Mouse (Mus musculus): ENCODE results near the gene Tmem184a. TPM values are rescaled to one million over a fixed set of nuclear protein-coding genes. Genes with fewer than 3 reads are reported as not detected.

Gene Tmem184a
- polyA plus RNA-seq, 1 experiment from 2014 or later: 0.19 TPM

DNA sequence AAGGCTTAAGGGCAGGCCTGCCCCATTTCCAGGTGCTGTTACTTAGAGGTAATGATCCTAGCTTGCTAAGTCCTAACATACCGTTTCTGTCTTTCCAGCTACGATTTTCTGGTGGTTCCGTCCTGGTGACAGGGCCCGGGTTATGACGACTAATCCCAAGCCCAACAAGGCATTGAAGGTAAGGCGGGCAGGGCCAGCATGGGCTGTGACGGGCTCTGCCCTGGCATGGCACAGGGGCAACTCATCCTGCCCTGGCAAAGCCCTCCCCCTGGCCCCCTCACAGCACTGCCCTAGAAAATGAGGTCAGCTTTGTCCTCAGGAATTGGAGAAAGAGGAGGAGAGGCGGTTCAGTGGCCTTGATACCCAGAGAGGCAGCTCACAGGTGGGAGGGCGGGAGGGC, 20.7 kb downstream of the Tmem184a start:
- Histone ChIP-seq H3K36me3 (peaks cover 27% of the 10 kb centered on the region), H3K4me1 (replicated peaks) (peaks cover 57% of the 10 kb centered on the region), H3K4me3 (replicated peaks) (no peak overlapping the region), H3K9ac (replicated peaks) (0 out of 2 replicates have a peak overlapping the region, but pooled peaks have one; percentile 19), H3K27me3 (peaks cover 10% of the 10 kb centered on the region; the same call in 1 of the 2 replicates), H3K27ac (peak overlapping the region; percentile 97), H3K9me3 (no peaks in the 10 kb centered on the region), H3K4me2 (replicated peaks) (peak overlapping the region; percentile 73)
- 92% methylated on average over 9 of the region's 9 CpGs for WGBS
- ATAC-seq: no peak

DNA sequence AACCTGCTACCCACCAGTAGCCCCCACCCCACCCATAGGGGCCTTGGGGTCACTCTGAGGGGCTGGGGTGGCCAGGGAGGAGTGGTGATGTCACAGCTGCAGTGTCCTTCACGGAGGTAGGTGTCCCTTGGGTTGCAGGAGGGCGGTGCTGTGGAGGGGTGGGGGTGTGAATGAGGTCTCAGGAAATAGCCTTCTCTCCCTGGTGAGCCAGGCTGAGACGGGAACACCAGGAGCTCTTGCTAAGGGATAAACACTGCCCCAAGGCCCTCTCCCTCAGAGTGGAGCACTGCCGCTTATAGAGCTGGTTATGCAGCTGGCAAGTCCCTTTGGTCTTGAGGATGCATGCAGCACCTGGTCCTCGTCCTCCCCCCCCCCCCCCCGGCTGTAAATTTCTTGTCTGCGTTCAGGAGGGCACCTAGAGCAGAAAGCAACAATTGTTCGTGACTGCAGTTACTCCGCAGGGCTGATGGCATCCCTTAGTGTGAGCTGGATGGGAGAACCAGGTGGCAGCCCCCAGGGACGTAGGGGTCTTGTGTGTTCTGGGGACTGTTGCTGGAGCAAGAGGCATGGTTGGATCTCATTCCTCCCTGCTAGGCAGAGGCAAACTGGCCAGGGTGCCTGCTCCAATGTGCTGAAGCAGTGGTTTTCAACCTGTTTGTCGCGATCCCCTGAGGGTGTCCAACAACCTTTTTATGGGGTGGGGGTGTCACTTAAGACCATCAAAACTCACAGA, 21.4 kb downstream of the Tmem184a start:
- Histone ChIP-seq H3K4me3 (replicated peaks) (peak overlapping the region; percentile 42), H3K27me3 (peaks cover 11% of the 10 kb centered on the region; the same call in 1 of the 2 replicates), H3K9me3 (no peaks in the 10 kb centered on the region), H3K36me3 (peaks cover 27% of the 10 kb centered on the region), H3K4me2 (replicated peaks) (peak overlapping the region; percentile 73), H3K27ac (peak overlapping the region; percentile 97), H3K4me1 (replicated peaks) (peaks cover 51% of the 10 kb centered on the region), H3K9ac (replicated peaks) (peak overlapping the region; percentile 67)
- WGBS: 38% methylated on average over 11 of the region's 12 CpGs
- peak; percentile 61 for ATAC-seq

DNA sequence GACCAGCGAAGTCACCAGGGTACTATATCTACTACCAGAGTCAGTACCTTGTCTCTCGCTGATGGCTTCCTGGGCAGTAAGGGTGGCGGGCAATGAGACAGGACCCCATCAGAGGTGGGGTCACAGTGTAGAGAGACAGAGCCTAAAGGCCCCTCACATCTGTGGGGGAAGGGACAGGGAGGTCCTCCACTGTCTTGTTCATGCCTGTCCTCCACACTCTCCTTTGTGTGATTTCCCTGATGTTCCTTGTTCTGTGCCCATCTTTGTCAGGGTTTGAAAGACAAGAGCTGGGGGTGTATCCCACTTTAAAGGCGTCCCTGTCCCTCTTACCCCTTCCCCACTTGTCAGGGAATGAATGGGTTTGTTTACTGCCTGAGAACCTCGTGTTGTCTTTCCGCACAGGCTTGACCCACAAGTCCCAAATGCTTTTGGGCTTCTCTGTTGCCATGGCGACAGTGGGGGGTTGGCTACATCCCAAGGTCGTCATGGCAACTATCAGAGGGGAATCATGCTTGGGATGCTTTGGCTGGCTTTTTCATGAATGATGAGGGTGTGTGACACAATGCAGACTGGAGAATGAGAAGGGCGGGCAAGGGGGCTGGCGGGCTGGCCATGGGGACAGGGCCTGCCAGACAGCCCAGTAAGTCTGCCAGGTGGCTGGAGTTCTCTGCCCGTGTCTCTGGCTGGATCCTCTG, 22.1 kb downstream of the Tmem184a start:
- H3K36me3 ChIP-seq: peaks cover 27% of the 10 kb centered on the region
- peaks cover 18% of the 10 kb centered on the region for H3K27me3 ChIP-seq
- peak overlapping the region; percentile 97 for H3K27ac ChIP-seq
- WGBS: 16% methylated on average over 11 of the region's 11 CpGs
- H3K9me3 ChIP-seq: no peaks in the 10 kb centered on the region
- H3K9ac ChIP-seq (replicated peaks): peak overlapping the region; percentile 67
- H3K4me1 ChIP-seq (replicated peaks): peaks cover 54% of the 10 kb centered on the region
- peak overlapping the region; percentile 73 for H3K4me2 ChIP-seq (replicated peaks)
- peak overlapping the region; percentile 42 for H3K4me3 ChIP-seq (replicated peaks)
- peak; percentile 91 for ATAC-seq

DNA sequence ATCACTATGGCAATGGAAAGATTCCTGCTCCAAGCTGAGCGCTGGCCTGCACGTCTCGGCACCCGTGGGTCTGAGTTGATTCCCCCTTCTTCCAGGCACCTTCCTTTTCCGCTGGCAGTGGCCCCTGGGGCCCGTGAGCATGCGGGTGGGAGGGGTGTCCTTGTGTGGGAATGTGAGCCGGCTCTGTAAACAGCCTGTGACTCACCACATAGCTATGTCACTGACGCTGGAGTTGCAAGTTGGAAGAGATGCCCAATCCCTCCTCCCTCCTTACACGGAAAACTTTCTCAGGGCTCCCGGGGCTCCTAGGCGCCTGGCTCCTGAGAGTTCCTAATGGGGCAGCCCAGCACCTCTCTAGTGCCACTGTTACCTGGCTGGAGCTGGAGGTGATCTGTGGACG, 22.8 kb downstream of the Tmem184a start:
- 24% methylated on average over 13 of the region's 13 CpGs for WGBS
- Histone ChIP-seq H3K27ac (peak overlapping the region; percentile 97), H3K36me3 (peaks cover 24% of the 10 kb centered on the region), H3K27me3 (peaks cover 21% of the 10 kb centered on the region), H3K9me3 (no peaks in the 10 kb centered on the region), H3K9ac (replicated peaks) (peak overlapping the region; percentile 51; the same call in 1 of the 2 replicates), H3K4me3 (replicated peaks) (peak overlapping the region; percentile 4; the same call in 1 of the 2 replicates), H3K4me1 (replicated peaks) (peaks cover 61% of the 10 kb centered on the region), H3K4me2 (replicated peaks) (peak overlapping the region; percentile 73)
- peak; percentile 21 for ATAC-seq

DNA sequence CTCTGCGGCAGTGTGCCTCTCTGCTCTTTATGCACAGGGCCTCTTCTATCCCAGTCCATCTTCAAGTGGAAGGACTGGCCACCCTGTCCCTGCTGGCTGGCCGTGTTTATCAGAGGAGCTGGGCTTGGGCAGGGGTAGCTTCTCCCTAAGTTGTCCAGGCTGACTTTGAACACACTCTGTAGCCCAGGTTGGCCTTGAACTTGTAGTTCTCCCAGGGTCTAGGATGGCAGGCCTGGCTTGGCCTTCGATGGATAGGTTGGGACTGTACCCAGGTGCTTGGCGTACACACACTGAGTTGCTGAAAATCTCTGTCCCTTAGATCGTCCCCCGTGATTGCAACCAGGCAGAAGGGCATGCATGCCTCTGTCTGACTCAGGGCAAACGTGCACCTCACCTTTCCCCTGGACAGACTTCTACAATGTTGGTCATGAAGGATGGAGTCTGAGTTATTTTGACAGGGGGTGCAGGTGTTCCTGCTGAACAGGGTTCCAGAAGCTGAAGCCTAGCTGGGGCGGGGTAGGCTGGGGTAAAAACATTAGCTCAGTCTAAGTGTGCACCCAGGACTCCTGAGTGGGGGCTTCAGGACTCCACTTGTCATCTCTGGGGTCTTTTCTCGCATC, 23.6 kb downstream of the Tmem184a start:
- ATAC-seq: no peak
- H3K4me1 ChIP-seq (replicated peaks): peaks cover 66% of the 10 kb centered on the region
- H3K4me3 ChIP-seq (replicated peaks): no peak overlapping the region
- no peak overlapping the region; the same call in 1 of the 2 replicates for H3K4me2 ChIP-seq (replicated peaks)
- H3K9ac ChIP-seq (replicated peaks): no peak overlapping the region
- no peaks in the 10 kb centered on the region for H3K9me3 ChIP-seq
- 80% methylated on average over 9 of the region's 9 CpGs for WGBS
- H3K27ac ChIP-seq: 0 out of 2 replicates have a peak overlapping the region, but pooled peaks have one; percentile 97
- H3K27me3 ChIP-seq: peaks cover 21% of the 10 kb centered on the region
- H3K36me3 ChIP-seq: peaks cover 18% of the 10 kb centered on the region

DNA sequence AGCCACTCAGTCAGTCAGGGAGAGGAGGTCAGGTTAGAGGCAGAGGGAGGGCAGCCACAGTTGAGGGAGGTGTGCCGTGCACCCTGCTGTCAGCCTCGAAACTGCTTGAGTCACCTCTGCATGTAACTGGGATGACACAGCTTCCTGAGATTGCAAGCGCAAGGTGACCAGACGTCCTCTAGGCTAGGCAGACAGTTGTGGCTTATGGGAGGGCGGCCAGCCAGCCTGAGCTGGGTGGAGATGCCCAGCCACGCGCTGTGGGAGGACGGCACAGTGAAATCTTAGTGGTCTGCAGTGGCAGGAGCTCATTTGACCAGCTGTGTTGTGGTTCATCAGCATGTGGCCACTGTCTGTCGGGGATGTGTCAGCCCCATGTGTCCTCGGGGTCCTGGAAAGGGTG, 24.8 kb downstream of the Tmem184a start:
- 72% methylated on average over 10 of the region's 10 CpGs for WGBS
- H3K9ac ChIP-seq (replicated peaks): 0 out of 2 replicates have a peak overlapping the region, but pooled peaks have one; percentile 39
- no peak overlapping the region for H3K27ac ChIP-seq
- H3K27me3 ChIP-seq: peaks cover 21% of the 10 kb centered on the region
- ATAC-seq: no peak
- peaks cover 6% of the 10 kb centered on the region for H3K36me3 ChIP-seq
- no peak overlapping the region for H3K4me3 ChIP-seq (replicated peaks)
- no peak overlapping the region for H3K4me2 ChIP-seq (replicated peaks)
- no peaks in the 10 kb centered on the region for H3K9me3 ChIP-seq
- H3K4me1 ChIP-seq (replicated peaks): peaks cover 68% of the 10 kb centered on the region

DNA sequence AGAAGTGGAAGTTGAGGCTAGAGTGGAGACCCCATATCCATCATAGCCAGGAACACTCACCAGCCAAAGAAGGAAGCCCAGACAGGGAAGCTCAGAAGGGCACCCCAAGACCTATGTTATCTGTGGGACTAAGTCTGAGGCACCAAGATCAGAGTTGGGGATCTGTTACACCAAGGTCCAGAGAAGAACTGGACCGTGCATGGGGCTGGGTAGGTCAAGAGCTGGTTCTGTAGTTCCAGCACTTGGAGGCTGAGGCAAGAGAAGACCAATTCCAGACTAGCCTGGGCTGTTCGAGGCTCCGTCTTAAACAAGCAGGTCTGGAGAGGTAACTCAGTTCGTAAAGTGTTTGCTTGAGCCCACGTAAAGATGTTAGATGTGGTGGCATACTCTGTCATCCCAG, 25.6 kb downstream of the Tmem184a start:
- peaks cover 62% of the 10 kb centered on the region for H3K4me1 ChIP-seq (replicated peaks)
- H3K4me3 ChIP-seq (replicated peaks): no peak overlapping the region
- H3K4me2 ChIP-seq (replicated peaks): no peak overlapping the region
- no peak overlapping the region for H3K27ac ChIP-seq
- no peaks in the 10 kb centered on the region for H3K9me3 ChIP-seq
- WGBS: 92% methylated on average over 5 of the region's 5 CpGs
- no peak overlapping the region for H3K9ac ChIP-seq (replicated peaks)
- peaks cover 25% of the 10 kb centered on the region for H3K27me3 ChIP-seq
- no peaks in the 10 kb centered on the region for H3K36me3 ChIP-seq
- no peak for ATAC-seq

DNA sequence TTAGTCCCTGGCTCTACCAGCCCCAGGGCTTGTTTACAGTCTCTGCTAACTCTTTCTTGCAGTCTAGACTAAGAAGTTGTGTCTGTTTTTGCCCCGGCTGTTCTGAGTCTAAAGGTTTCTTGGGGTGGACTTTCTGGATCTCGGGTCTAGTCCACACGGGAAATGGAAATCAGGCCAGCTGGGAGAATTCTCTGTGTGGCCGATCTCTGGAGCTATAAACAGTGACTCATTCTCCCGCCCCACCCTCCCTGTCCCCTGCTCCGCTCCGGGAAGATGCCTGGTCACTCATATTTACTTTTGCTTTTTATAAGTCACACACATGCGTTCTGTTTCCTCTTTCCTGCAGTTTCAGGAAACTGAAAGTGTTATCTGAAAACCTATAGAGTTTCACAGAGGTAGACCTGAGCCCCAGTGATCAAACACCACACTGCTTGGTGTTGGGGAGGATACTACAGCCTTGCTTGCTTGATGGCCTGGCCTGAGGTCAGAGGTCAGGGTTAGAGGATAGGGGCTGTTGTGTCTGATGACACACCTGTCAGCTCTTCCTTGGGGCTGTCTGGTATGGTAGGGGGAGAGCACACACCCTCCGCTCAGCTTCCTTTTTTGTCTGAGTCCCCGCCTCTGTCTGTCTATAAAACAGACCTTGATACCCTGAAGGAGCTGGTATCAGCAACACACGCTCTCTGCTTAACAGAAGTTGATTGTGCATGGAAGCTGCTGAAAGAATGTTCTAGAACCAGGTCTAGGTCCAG, 26.2 kb downstream of the Tmem184a start:
- Histone ChIP-seq H3K27me3 (peaks cover 25% of the 10 kb centered on the region), H3K9ac (replicated peaks) (0 out of 2 replicates have a peak overlapping the region, but pooled peaks have one; percentile 6), H3K27ac (no peak overlapping the region), H3K9me3 (no peaks in the 10 kb centered on the region), H3K4me1 (replicated peaks) (peaks cover 56% of the 10 kb centered on the region), H3K4me2 (replicated peaks) (peak overlapping the region; percentile 5; the same call in 1 of the 2 replicates), H3K36me3 (no peaks in the 10 kb centered on the region), H3K4me3 (replicated peaks) (no peak overlapping the region)
- no peak for ATAC-seq
- WGBS: 74% methylated on average over 11 of the region's 11 CpGs

DNA sequence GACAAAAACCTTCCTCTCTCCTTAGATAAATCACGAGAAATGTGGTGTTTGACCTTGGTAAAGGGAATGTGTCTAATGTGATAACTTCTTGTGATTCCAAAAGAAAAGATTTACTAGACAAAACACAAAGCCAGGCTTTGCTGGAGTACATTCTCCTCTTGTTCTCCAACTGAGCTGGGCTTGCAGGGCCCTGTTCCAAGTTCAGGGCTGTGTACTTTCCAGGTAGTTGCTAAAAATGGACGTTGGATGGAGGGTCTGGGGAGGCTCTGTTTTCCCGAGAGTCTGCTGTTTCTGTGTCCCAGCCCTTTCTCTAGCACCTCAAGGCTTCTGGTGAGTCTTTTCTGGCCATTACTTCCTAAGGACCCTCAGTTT, 26.8 kb downstream of the Tmem184a start:
- Histone ChIP-seq H3K4me3 (replicated peaks) (no peak overlapping the region), H3K9ac (replicated peaks) (0 out of 2 replicates have a peak overlapping the region, but pooled peaks have one; percentile 6), H3K9me3 (no peaks in the 10 kb centered on the region), H3K36me3 (no peaks in the 10 kb centered on the region), H3K27ac (no peak overlapping the region), H3K4me1 (replicated peaks) (peaks cover 50% of the 10 kb centered on the region), H3K27me3 (peaks cover 25% of the 10 kb centered on the region), H3K4me2 (replicated peaks) (no peak overlapping the region; the same call in 1 of the 2 replicates)
- 64% methylated on average over 3 of the region's 3 CpGs for WGBS
- ATAC-seq: no peak

DNA sequence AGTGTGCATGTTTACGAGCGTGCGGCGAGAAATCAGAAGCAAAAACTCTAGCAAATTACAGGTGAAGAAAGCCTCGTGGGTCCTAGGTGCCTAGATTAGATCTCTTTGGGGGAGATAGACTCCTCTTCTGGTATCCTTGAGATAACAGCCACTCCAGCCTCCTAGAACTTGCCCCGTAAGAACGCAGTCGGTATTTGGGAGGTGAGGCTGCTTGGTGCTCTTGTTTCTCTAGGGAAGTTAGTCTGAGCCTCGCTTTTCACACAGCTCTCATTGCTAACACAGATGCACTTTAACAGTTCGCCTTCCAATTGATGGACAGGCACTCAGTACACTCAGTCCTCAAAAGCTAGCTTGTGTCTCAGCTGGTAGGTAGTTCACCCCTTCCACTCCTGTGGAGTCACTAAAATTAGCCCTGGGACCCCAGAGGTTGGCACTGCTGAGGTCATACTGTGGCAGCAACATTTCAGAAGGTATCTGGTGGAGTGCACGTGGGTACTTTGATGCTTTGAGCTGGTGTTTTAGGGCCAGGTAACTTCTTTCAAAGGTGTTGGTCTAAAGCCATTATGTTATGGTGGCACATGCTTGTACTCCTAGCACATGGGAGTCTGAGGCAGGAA, 27.4 kb downstream of the Tmem184a start:
- WGBS: 23% methylated on average over 11 of the region's 11 CpGs

More for the DNA sequence above, 27.4 kb downstream of the Tmem184a start:
- H3K9ac ChIP-seq (replicated peaks): peak overlapping the region; percentile 74
- peak overlapping the region; percentile 70 for H3K4me3 ChIP-seq (replicated peaks)
- H3K4me1 ChIP-seq (replicated peaks): peaks cover 44% of the 10 kb centered on the region
- H3K27ac ChIP-seq: no peak overlapping the region
- no peaks in the 10 kb centered on the region for H3K9me3 ChIP-seq
- ATAC-seq: no peak
- H3K4me2 ChIP-seq (replicated peaks): peak overlapping the region; percentile 99
- peaks cover 25% of the 10 kb centered on the region for H3K27me3 ChIP-seq
- H3K36me3 ChIP-seq: no peaks in the 10 kb centered on the region
